Mouse (Mus musculus) spleen, adult 2 months (tissue): ENCODE data around the gene Dok7.

Experiments
- CTCF ChIP-seq: fragments of 200-500 bp; IDR thresholded peaks from 2 replicates; pipeline ENCODE4 v1.5.1; 2011; ENCODE audit warnings: mild to moderate bottlenecking, inconsistent platforms; ENCODE audit not compliant: insufficient read depth, insufficient read length, insufficient replicate concordance; ENCODE audit errors: extremely low read depth
- POLR2A ChIP-seq: fragments of 200-500 bp; IDR thresholded peaks from 2 replicates; pipeline ENCODE4 v1.6.1; 2011; ENCODE audit warnings: low read depth, low read length, inconsistent platforms

GRCm38 (mm10) chr5:35120024-35120423, 63.5 kb downstream of the Dok7 start:
- TF ChIP-seq CTCF (no peak), POLR2A (no peak)
